Mouse (Mus musculus) gastrocnemius, adult 2 months (tissue): ENCODE measurements at regions not wholly inside any gene's neighbourhood (a gene's known extent, or its start where the extent isn't known, plus 50 kb on each side); places are given as distances from the start of the nearest gene placed in this dataset.

Source experiments
- DNase-seq: peaks from one replicate; pipeline ENCODE4 v3.0.0; 2022
- H3K27ac ChIP-seq: fragments of 200-600 bp; 2 replicates; pipeline ENCODE4 v1.8.1; 2022; ENCODE audit warnings: mild to moderate bottlenecking
- H3K4me3 ChIP-seq: fragments of 200-600 bp; 2 replicates; pipeline ENCODE4 v1.8.1; 2022; ENCODE audit warnings: mild to moderate bottlenecking, moderate library complexity
- CTCF ChIP-seq: fragments of 200-600 bp; IDR thresholded peaks from 2 replicates; pipeline ENCODE4 v1.8.1; 2022; ENCODE audit warnings: antibody characterized with exemption, mild to moderate bottlenecking, moderate library complexity
- intact Hi-C: fragments of 180-260 bp; cut with DNase I; formaldehyde crosslinking; loops from one replicate; pipeline ENCODE4 v1.15.1; 2025

GRCm38 (mm10) chr1:21132340-21132739 lies 53.3 kb upstream of the Tram2 start:
- H3K4me3 ChIP-seq: no peak overlapping the region
- intact Hi-C loops: no loop called here
- no peak for TF ChIP-seq CTCF
- no peak for DNase-seq
- H3K27ac ChIP-seq: no peak overlapping the region

DNA sequence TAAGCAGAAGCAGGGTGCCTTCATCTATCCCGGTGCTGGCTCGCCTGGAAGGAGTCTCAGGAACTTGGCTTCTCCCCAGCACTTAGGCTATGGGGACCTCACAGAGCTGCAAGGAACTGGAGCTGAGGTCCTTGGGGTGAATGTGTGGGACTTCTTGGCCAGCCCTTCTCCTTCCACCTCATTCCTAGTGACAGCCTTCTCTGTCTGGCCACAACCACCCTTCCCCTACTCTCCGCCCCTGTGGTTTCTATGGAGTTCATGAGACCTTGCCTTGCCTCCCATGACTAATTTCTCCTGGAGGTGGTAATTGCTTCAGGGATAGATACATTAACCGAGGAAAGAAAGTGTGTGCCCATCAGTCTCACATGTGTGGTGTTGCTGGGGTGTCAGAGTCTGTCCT lies 67.9 kb upstream of the Tram2 start:
- H3K27ac ChIP-seq: no peak overlapping the region
- no peak for DNase-seq

GRCm38 (mm10) chr1:21161742-21162141 lies 56.6 kb upstream of the Tmem14a start:
- Histone ChIP-seq H3K27ac (no peak overlapping the region), H3K4me3 (no peak overlapping the region)
- peak; percentile 85 for TF ChIP-seq CTCF
- DNase-seq: peak; percentile 69
- intact Hi-C loops: loop anchor here (1.0 to 10.0 kb wide), 5 partner anchors 53 to 547 kb away; partner anchors contain the start of genes Pkhd1 and Tmem14a

More for the DNA sequence above, 67.9 kb upstream of the Tram2 start:
- TF ChIP-seq CTCF: no peak
- intact Hi-C loops: no loop called here
- no peak overlapping the region for H3K4me3 ChIP-seq

DNA sequence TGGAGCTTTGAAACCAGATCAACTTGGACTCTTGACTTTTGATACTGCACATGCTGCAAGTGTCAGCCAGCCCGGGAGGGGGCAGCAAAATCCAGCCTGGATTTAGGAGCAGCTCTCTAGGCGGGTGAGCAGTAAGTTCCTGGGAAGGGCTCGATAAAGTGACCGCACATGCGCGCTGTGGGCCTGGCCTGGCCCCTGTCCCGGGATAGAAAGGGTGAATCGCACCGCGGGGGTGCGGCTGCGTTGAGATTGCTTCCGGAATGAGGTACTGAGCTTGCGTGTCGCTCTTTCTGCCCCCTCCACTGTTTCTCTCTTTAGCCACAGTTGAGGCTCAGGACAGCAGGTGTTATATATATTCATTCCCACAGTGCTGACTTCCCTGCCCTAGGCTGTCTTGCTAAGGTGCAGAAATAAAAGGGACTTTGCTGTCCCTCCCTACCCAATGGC lies 52.1 kb upstream of the Tmem14a start:
- Histone ChIP-seq H3K4me3 (peak overlapping the region; percentile 75), H3K27ac (peak overlapping the region; percentile 79)
- DNase-seq: peak; percentile 89
- intact Hi-C loops: loop anchor here (2.0 to 10.0 kb wide), 3 partner anchors 48 to 552 kb away; partner anchors contain the start of genes Pkhd1 and Tmem14a
- peak; percentile 82 for TF ChIP-seq CTCF

DNA sequence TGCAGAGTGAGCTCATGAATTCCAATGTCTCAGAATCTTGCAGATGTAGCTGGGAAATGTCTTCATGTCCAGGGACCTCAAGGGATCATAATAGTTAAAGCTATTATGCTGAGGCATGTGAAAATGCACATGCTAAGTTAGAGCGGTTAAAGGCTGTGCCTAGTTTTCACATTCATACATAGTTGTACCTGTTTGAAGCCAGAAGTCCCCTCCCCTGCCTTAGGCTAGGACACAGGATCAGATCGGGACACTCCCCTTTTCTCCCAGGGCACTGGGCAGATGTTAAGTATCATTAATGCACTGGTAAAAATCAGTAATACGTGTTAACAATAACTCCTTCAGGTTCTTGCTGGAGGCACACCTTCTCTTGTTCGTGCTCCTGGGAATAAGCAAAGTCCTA lies 51.6 kb upstream of the Tmem14a start:
- intact Hi-C loops: loop anchor here (2.0 to 10.0 kb wide), 3 partner anchors 48 to 552 kb away; partner anchors contain the start of genes Pkhd1 and Tmem14a
- Histone ChIP-seq H3K4me3 (peak overlapping the region; percentile 75), H3K27ac (peak overlapping the region; percentile 79)
- no peak for TF ChIP-seq CTCF
- no peak for DNase-seq
